Mouse (Mus musculus) liver, embryonic 14.5 days (tissue): ENCODE measurements around the gene Shank1.

Experiments used
- CTCF ChIP-seq: IDR thresholded peaks from 2 replicates; pipeline ENCODE4 v1.5.1; 2016; ENCODE audit warnings: antibody characterized with exemption, low read depth, control low read depth
- EP300 ChIP-seq: IDR thresholded peaks from 2 replicates; pipeline ENCODE4 v1.6.1; 2016; ENCODE audit warnings: antibody characterized with exemption, low read depth

- TF ChIP-seq CTCF = no peak
- TF ChIP-seq EP300 = no peak
Measured at GRCm38 (mm10) chr7:44291418-44291817, 18.6 kb upstream of the Shank1 start.
